Comparison of ENCODE assay signal across 15 mouse cellular contexts in genomic region chr3:106170522-106171053, GRCm38 (mm10). TPM values are rescaled to one million over a fixed set of nuclear protein-coding genes. Genes with fewer than 3 reads are reported as not detected.
A peak's percentile ranks its signal among the peaks of the same experiment; 100 is the strongest.
DNase-seq lines count a peak whose midpoint lies in the region; ATAC-seq and TF ChIP-seq lines count a peak whose summit lies in the region.
"Had no signal": no experiment of that assay in that cellular context is flagged by ENCODE, and none has a peak within 500 bp of the region (broad histone marks: within the 10 kb centered on the region; RNA-seq: fewer than 3 reads in every experiment).

No protein-coding gene starts in this region.

- H3K4me2 ChIP-seq in hindbrain, embryonic 12.5 days (replicated peaks), result no peak overlapping the region

- DNase-seq in hindbrain, embryonic 10.5 days (ENCODE audit: low spot score), result no peak
- DNase-seq in 416B (ENCODE audit: low read depth), result peak; percentile 45
- DNase-seq in Patski (ENCODE audit: low read depth, low spot score), result no peak
- no peak for DNase-seq in retina, postnatal 1 day
- DNase-seq: gastrocnemius, postnatal 36 days; heart, postnatal 36 days; kidney, adult 2 months; thymus, adult 2 months had no signal

- in situ Hi-C loops in Patski (cut with MboI; ENCODE audit: low pct_unique_long_range_greater_than_20kb), result no loop called here

- POLR2A ChIA-PET in Patski (lab: Charles Lee), result no interaction called here

- H3K36me3 ChIP-seq in hindbrain, embryonic 12.5 days, result no peaks in the 10 kb centered on the region
- no peaks in the 10 kb centered on the region for H3K36me3 ChIP-seq in hindbrain, embryonic 10.5 days

- H3K27ac ChIP-seq in hindbrain, embryonic 12.5 days, result no peak overlapping the region
- H3K27ac ChIP-seq in hindbrain, embryonic 10.5 days, result no peak overlapping the region
- H3K27ac ChIP-seq: layer of hippocampus, adult 2 months; macrophage had no signal

- no peak for TF ChIP-seq CTCF in Patski (IDR thresholded peaks at IDR 0.05)

- no peak overlapping the region for H3K9ac ChIP-seq in hindbrain, embryonic 12.5 days

- 67% methylated on average over 1 of the region's 1 CpGs for WGBS in hindbrain, embryonic 12.5 days
- 65% methylated on average over 1 of the region's 1 CpGs for WGBS in hindbrain, embryonic 10.5 days

- 0 out of 2 replicates have a peak, but pooled peaks cover 4% of the 10 kb centered on the region for H3K9me3 ChIP-seq in hindbrain, embryonic 12.5 days (replicated peaks)
- H3K9me3 ChIP-seq in hindbrain, embryonic 10.5 days, result peaks cover 8% of the 10 kb centered on the region; the same call in 1 of the 2 replicates

- no peak overlapping the region for H3K4me3 ChIP-seq in hindbrain, embryonic 12.5 days
- H3K4me3 ChIP-seq in hindbrain, embryonic 10.5 days, result no peak overlapping the region
- H3K4me3 ChIP-seq: layer of hippocampus, adult 2 months had no signal

- no peaks in the 10 kb centered on the region for H3K27me3 ChIP-seq in hindbrain, embryonic 12.5 days
- H3K27me3 ChIP-seq in hindbrain, embryonic 10.5 days (ENCODE audit: insufficient read depth, poor library complexity, severe bottlenecking), result no peaks in the 10 kb centered on the region
- no peaks in the 10 kb centered on the region for H3K27me3 ChIP-seq in Patski

- CTCF ChIA-PET in Patski (lab: Charles Lee), result no interaction called here

- no peaks in the 10 kb centered on the region for H3K4me1 ChIP-seq in hindbrain, embryonic 12.5 days
- no peaks in the 10 kb centered on the region for H3K4me1 ChIP-seq in hindbrain, embryonic 10.5 days (replicated peaks)

- ATAC-seq in hindbrain, embryonic 12.5 days (ENCODE audit: low FRiP score), result 0 out of 2 replicates have a peak, but pooled peaks have one; percentile 38
- ATAC-seq in Patski, result peak; percentile 35
- ATAC-seq in granulocyte monocyte progenitor cell, adult 5-6 weeks (replicated peaks; ENCODE audit: poor library complexity, severe bottlenecking), result peak; percentile 97
- ATAC-seq in erythroid progenitor cell, adult 5-6 weeks (replicated peaks; ENCODE audit: low FRiP score, poor library complexity, severe bottlenecking), result no peak

RNA-seq across cellular contexts. Expression of gene Chil3, which starts 3.2 kb away (rescaled TPM):
- polyA plus RNA-seq in hindbrain, embryonic 12.5 days (2016; fragmentation: Nextera tagmentation; extraction: Ambion mirVana), result not detected in 2 replicates
- polyA plus RNA-seq in hindbrain, embryonic 10.5 days (2016; fragmentation: Nextera tagmentation; extraction: Ambion mirVana), result 0.14 TPM in 1 of 2 replicates, not detected in the other
- not detected for polyA plus RNA-seq in Patski (2021)
- 0.41 and 51.7 TPM in 2 replicates for total RNA-seq in granulocyte monocyte progenitor cell, adult 5-6 weeks (2014; fragmentation: Nextera tagmentation)
- 63.3 and 79.3 TPM in 2 replicates for total RNA-seq in granulocyte monocyte progenitor cell, adult 5-6 weeks (2017)
- 518 and 559 TPM in 2 replicates for total RNA-seq in erythroid progenitor cell, adult 5-6 weeks (2015; ENCODE audit: low replicate concordance)
- total RNA-seq in erythroid progenitor cell, adult 5-6 weeks (2017; ENCODE audit: low replicate concordance), result 252 and 257 TPM in 2 replicates
- total RNA-seq: gastrocnemius, postnatal 36 days; layer of hippocampus, adult 2 months; left cerebral cortex, postnatal 25 days had no signal

RNA-seq across cellular contexts. Expression of gene Chil4, which starts 48.7 kb away (rescaled TPM):
- polyA plus RNA-seq in hindbrain, embryonic 12.5 days (2016; fragmentation: Nextera tagmentation; extraction: Ambion mirVana), result not detected in 2 replicates
- not detected in 2 replicates for polyA plus RNA-seq in hindbrain, embryonic 10.5 days (2016; fragmentation: Nextera tagmentation; extraction: Ambion mirVana)
- not detected for polyA plus RNA-seq in Patski (2021)
- total RNA-seq in granulocyte monocyte progenitor cell, adult 5-6 weeks (2014; fragmentation: Nextera tagmentation), result not detected in 2 replicates
- not detected in 2 replicates for total RNA-seq in granulocyte monocyte progenitor cell, adult 5-6 weeks (2017)
- 1.1 TPM in 1 of 2 replicates, not detected in the other for total RNA-seq in erythroid progenitor cell, adult 5-6 weeks (2015; ENCODE audit: low replicate concordance)
- total RNA-seq in erythroid progenitor cell, adult 5-6 weeks (2017; ENCODE audit: low replicate concordance), result not detected in 2 replicates
- total RNA-seq: gastrocnemius, postnatal 36 days; heart, postnatal 36 days; layer of hippocampus, adult 2 months; left cerebral cortex, postnatal 25 days had no signal
- polyA plus RNA-seq: macrophage; spleen, adult 2 months had no signal

RNA-seq across cellular contexts. Expression of gene Chia1, which starts 57.6 kb away (rescaled TPM):
- polyA plus RNA-seq in hindbrain, embryonic 12.5 days (2016; fragmentation: Nextera tagmentation; extraction: Ambion mirVana), result 0.36 and 0.55 TPM in 2 replicates
- polyA plus RNA-seq in hindbrain, embryonic 10.5 days (2016; fragmentation: Nextera tagmentation; extraction: Ambion mirVana), result 0.12 and 0.56 TPM in 2 replicates
- not detected for polyA plus RNA-seq in Patski (2021)
- total RNA-seq in granulocyte monocyte progenitor cell, adult 5-6 weeks (2014; fragmentation: Nextera tagmentation), result not detected in 2 replicates
- total RNA-seq in granulocyte monocyte progenitor cell, adult 5-6 weeks (2017), result 0.39 TPM in 1 of 2 replicates, not detected in the other
- not detected in 2 replicates for total RNA-seq in erythroid progenitor cell, adult 5-6 weeks (2015; ENCODE audit: low replicate concordance)
- total RNA-seq in erythroid progenitor cell, adult 5-6 weeks (2017; ENCODE audit: low replicate concordance), result not detected in 2 replicates
- total RNA-seq: gastrocnemius, postnatal 36 days; heart, postnatal 36 days had no signal
- polyA plus RNA-seq: macrophage; spleen, adult 2 months had no signal
